Mouse (Mus musculus) gastrocnemius, adult 2 months (tissue): ENCODE results near the gene Tnfrsf14. TPM values are rescaled to one million over a fixed set of nuclear protein-coding genes. Genes with fewer than 3 reads are reported as not detected.

Source experiments
- DNase-seq: peaks from one replicate; pipeline ENCODE4 v3.0.0; 2022
- H3K27ac ChIP-seq: fragments of 200-600 bp; 2 replicates; pipeline ENCODE4 v1.8.1; 2022; ENCODE audit warnings: mild to moderate bottlenecking
- H3K4me3 ChIP-seq: fragments of 200-600 bp; 2 replicates; pipeline ENCODE4 v1.8.1; 2022; ENCODE audit warnings: mild to moderate bottlenecking, moderate library complexity
- CTCF ChIP-seq: fragments of 200-600 bp; IDR thresholded peaks from 2 replicates; pipeline ENCODE4 v1.8.1; 2022; ENCODE audit warnings: antibody characterized with exemption, mild to moderate bottlenecking, moderate library complexity
- intact Hi-C: fragments of 180-260 bp; cut with DNase I; formaldehyde crosslinking; loops from one replicate; pipeline ENCODE4 v1.15.1; 2025
- total RNA-seq, 2 experiments: library from RNA; stranded (reverse); gene quantifications; 2 replicates each; pipeline ENCODE4 v1.2.3; 2021

Gene Tnfrsf14
- total RNA-seq, 2 experiments from 2014 or later, result 1.1 to 2.5 TPM

- DNase-seq, result peak; percentile 95
- Histone ChIP-seq H3K4me3 (peak overlapping the region; percentile 63), H3K27ac (peak overlapping the region; percentile 88)
- TF ChIP-seq CTCF, result peak; percentile 73
- intact Hi-C loops, result loop anchor here (1.0 to 5.0 kb wide), 5 partner anchors 29 to 189 kb away; partner anchors contain the start of genes Hes5, Pank4 and Pex10
Measured at GRCm38 (mm10) chr4:154877864-154878548, 50.4 kb downstream of the Tnfrsf14 start.

GRCm38 (mm10) chr4:154873186-154873585, 55.2 kb downstream of the Tnfrsf14 start:
- no peak for DNase-seq
- no peak overlapping the region for H3K27ac ChIP-seq
- intact Hi-C loops, result no loop called here
- no peak for TF ChIP-seq CTCF
- no peak overlapping the region for H3K4me3 ChIP-seq

Other genes with a start within 250 kb of the Tnfrsf14 start
- gene Ttc34, start 91.1 kb downstream of the Tnfrsf14 start, total RNA-seq, result not detected
- gene Mmel1, start 59.0 kb downstream of the Tnfrsf14 start, total RNA-seq, result not detected
- 100 to 1,000 TPM in 1 of 2 experiments, 10 to 100 TPM in 1; 67.9 to 100 TPM for gene Fam213b, start 29.4 kb downstream of the Tnfrsf14 start, total RNA-seq
- gene Hes5, start 32.4 kb upstream of the Tnfrsf14 start, total RNA-seq, result not detected
- gene Pank4, start 35.6 kb upstream of the Tnfrsf14 start, total RNA-seq, result 10 to 100 TPM; 33.8 to 43.6 TPM
- under 1 TPM in 1 of 2 experiments, not detected in 1; 0.38 TPM for gene Plch2, start 128.2 kb upstream of the Tnfrsf14 start, total RNA-seq
- 10 to 100 TPM; 12.9 to 17.9 TPM for gene Pex10, start 138.5 kb upstream of the Tnfrsf14 start, total RNA-seq
- 10 to 100 TPM; 54.8 to 59.3 TPM for gene Rer1, start 157.8 kb upstream of the Tnfrsf14 start, total RNA-seq
- 1 to 10 TPM; 1.3 TPM for gene Morn1, start 158.0 kb upstream of the Tnfrsf14 start, total RNA-seq